Mouse (Mus musculus): ENCODE data around the gene Myh8. TPM values are rescaled to one million over a fixed set of nuclear protein-coding genes. Genes with fewer than 3 reads are reported as not detected.

The Myh8 gene
- polyA plus RNA-seq, 1 experiment = 1.0 TPM

GRCm38 (mm10) chr11:67293440-67293839 lies 16.5 kb downstream of the Myh8 start:
- TF ChIP-seq CTCF (IDR thresholded peaks at IDR 0.05; ENCODE audit: borderline replicate concordance, extremely low read depth, insufficient read depth, insufficient read length) (no peak), POLR2A (IDR thresholded peaks at IDR 0.05; ENCODE audit: borderline replicate concordance, extremely low read depth, insufficient read depth, insufficient read length, poor library complexity, severe bottlenecking) (no peak)
- DNase-seq (ENCODE audit: low read depth) = no peak

GRCm38 (mm10) chr11:67313733-67314452 lies 37.0 kb downstream of the Myh8 start:
- TF ChIP-seq CTCF (IDR thresholded peaks at IDR 0.05; ENCODE audit: borderline replicate concordance, extremely low read depth, insufficient read depth, insufficient read length) (no peak), POLR2A (IDR thresholded peaks at IDR 0.05; ENCODE audit: borderline replicate concordance, extremely low read depth, insufficient read depth, insufficient read length, poor library complexity, severe bottlenecking) (no peak)
- DNase-seq (ENCODE audit: low read depth) = peak; percentile 7

DNA sequence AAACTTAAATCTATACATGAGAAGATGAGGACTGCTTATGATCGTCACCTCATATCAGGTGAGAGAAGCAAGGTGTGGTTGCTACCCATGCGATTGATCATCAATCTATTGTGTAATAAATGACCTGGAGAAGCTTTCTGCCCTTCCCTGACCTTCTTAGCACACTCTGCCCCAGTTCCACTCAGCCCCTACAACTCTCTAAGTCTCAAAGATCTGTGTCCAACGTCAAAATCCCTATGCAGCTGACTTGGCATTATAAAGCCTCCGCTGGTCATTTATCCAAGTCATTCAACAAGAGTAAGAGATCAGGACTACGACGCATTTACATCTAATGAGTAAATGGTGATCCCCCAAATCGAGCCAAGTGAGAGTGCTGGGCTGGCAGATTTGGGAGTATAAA lies 44.4 kb downstream of the Myh8 start, which contains the start of gene Myh13:
Gene Myh13 (plus strand): TSS at position 301 of the 400 bp plus-strand sequence.
- TF ChIP-seq POLR2A (IDR thresholded peaks at IDR 0.05; ENCODE audit: borderline replicate concordance, extremely low read depth, insufficient read depth, insufficient read length, poor library complexity, severe bottlenecking) (no peak), CTCF (IDR thresholded peaks at IDR 0.05; ENCODE audit: borderline replicate concordance, extremely low read depth, insufficient read depth, insufficient read length) (no peak)
- DNase-seq (ENCODE audit: low read depth) = no peak

DNA sequence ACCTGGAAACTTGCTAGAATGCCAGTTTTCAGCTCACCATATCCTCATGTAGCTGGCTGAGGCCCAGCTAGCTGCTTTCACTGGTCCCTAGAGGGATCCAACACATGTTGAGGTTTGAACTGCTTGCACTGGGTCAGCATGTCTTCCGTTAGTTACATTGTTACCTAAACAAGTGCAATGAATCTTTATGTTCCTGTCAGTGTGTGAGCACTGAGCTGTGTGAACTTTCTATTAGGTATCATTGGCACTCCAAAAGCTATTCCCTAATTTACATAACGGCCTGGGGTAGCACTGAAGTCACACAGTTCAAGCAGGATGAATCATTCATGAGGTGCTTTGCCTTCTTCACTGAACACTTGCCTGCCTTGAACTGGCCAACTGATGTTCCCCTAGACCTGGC lies 49.6 kb downstream of the Myh8 start:
- DNase-seq (ENCODE audit: low read depth) = no peak
- TF ChIP-seq POLR2A (IDR thresholded peaks at IDR 0.05; ENCODE audit: borderline replicate concordance, extremely low read depth, insufficient read depth, insufficient read length, poor library complexity, severe bottlenecking) = no peak
- no peak for TF ChIP-seq CTCF (IDR thresholded peaks at IDR 0.05; ENCODE audit: borderline replicate concordance, extremely low read depth, insufficient read depth, insufficient read length)

DNA sequence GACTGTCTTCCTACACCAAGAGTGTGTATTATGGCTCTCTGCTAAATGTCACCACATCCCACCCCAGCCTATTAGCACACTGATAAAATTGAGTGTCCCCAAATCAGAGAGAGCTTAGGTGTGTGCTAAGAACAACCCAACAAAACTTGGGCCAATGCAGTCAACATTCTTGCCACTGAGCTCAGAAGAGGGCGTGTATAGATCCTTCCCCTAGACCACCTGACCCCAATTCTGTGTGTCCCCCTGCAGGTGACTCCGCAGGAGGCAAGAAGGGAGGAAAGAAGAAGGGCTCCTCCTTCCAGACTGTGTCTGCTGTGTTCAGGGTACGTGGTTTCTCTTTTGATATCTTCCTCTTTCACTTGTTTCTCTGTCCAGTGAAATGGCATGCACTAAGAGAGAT lies 67.6 kb downstream of the Myh8 start:
- TF ChIP-seq CTCF (IDR thresholded peaks at IDR 0.05; ENCODE audit: borderline replicate concordance, extremely low read depth, insufficient read depth, insufficient read length) (no peak), POLR2A (IDR thresholded peaks at IDR 0.05; ENCODE audit: borderline replicate concordance, extremely low read depth, insufficient read depth, insufficient read length, poor library complexity, severe bottlenecking) (no peak)
- no peak for DNase-seq (ENCODE audit: low read depth)

DNA sequence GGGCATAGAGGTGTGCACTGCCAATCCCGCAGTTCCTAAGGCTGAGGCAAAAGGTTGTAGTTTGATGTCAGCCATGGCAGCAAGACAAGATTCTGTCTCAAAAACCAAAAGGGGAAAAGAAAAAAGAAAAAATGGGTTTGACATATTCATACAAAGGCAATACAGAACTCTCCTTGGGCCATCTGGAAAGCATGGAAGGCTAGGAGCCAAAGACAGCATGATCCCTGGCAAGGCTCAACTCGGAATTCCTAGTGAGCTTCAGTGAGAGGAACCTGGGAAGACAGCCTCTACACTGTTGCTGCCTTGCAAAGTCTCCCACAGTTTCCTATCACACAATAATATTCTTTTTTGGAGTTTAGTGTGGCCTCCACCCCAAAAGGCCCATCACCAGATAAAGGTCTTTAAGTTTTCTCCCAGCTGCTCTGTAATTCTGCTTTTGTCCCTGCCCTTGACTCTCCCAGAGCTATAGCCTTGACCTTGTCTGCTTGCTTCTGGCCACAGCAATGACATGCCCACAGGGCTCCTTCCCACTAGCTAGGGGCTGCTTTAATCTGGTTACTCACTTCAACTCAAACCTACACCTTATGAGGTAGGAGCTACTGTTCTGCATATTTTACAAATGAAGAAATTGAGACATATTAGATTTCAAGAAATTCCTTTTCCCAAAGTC lies 68.4 kb downstream of the Myh8 start:
- TF ChIP-seq CTCF (IDR thresholded peaks at IDR 0.05; ENCODE audit: borderline replicate concordance, extremely low read depth, insufficient read depth, insufficient read length) = no peak
- TF ChIP-seq POLR2A (IDR thresholded peaks at IDR 0.05; ENCODE audit: borderline replicate concordance, extremely low read depth, insufficient read depth, insufficient read length, poor library complexity, severe bottlenecking) = no peak
- DNase-seq (ENCODE audit: low read depth) = no peak

DNA sequence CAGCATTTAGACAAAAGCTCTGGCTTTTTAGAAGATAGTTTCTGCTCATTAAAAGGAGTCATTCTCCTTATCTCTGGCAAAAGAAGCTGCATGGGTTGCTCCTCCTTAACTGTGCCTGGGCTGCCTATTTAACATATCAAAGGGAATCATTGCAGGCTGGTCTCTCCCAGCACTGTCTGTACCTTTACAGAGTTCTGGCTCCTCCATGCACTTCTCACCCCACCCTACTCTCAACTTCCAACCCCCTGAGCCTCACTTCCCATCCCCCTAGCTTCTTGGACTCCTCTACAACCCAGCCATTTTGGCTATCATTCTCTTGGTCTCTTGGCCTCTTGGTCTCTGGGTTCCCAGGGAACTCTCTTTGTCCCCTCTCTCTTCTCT lies 68.9 kb downstream of the Myh8 start:
- TF ChIP-seq POLR2A (IDR thresholded peaks at IDR 0.05; ENCODE audit: borderline replicate concordance, extremely low read depth, insufficient read depth, insufficient read length, poor library complexity, severe bottlenecking) = no peak
- TF ChIP-seq CTCF (IDR thresholded peaks at IDR 0.05; ENCODE audit: borderline replicate concordance, extremely low read depth, insufficient read depth, insufficient read length) = no peak
- no peak for DNase-seq (ENCODE audit: low read depth)

DNA sequence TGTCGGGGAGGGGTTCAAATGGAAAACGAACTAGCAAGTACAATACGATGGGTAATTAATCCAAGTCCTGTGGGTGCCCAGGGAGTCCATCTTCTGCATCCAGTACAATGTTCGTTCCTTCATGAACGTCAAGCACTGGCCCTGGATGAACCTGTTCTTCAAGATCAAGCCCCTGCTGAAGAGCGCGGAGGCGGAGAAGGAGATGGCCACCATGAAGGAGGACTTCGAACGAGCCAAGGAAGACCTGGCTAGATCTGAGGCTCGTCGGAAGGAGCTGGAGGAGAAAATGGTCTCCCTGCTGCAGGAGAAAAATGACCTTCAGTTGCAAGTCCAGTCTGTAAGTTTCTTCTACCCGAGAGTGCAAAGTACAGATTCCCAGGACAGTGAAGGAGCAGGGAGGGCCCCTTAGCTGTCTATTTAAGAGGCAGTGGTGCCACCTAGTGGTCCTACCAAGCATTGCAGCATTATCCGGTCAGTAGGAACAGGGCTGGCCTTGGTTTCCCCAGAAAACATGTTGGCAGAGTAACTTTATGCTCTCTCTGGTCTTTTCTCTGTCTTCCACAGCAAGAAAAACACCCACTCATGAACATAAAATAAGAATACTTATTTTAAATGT lies 73.3 kb downstream of the Myh8 start:
- peak; percentile 86 for DNase-seq (ENCODE audit: low read depth)
- TF ChIP-seq CTCF (IDR thresholded peaks at IDR 0.05; ENCODE audit: borderline replicate concordance, extremely low read depth, insufficient read depth, insufficient read length) = peak; percentile 88
- no peak for TF ChIP-seq POLR2A (IDR thresholded peaks at IDR 0.05; ENCODE audit: borderline replicate concordance, extremely low read depth, insufficient read depth, insufficient read length, poor library complexity, severe bottlenecking)

DNA sequence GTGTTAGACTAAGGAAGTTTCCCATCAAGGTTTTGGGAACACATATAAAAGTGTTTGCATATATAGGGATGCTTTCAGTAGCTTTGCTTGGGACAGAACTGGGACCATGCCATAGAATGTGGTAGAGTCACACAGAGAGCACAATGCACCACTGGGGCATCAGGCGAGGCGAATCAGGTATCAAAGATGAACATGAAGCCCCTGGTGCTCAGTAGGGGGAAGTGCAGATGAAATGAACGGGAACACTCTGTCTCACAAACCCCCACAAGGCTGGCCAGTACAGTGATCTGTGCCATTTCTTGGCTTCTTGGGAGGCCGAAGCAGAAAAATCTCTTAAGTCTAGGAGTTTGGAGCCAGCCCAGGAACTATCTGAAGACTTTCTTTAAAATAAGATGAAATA lies 76.1 kb downstream of the Myh8 start:
- TF ChIP-seq CTCF (IDR thresholded peaks at IDR 0.05; ENCODE audit: borderline replicate concordance, extremely low read depth, insufficient read depth, insufficient read length) (peak; percentile 36; the same call in 1 of the 2 replicates), POLR2A (IDR thresholded peaks at IDR 0.05; ENCODE audit: borderline replicate concordance, extremely low read depth, insufficient read depth, insufficient read length, poor library complexity, severe bottlenecking) (no peak)
- no peak for DNase-seq (ENCODE audit: low read depth)

DNA sequence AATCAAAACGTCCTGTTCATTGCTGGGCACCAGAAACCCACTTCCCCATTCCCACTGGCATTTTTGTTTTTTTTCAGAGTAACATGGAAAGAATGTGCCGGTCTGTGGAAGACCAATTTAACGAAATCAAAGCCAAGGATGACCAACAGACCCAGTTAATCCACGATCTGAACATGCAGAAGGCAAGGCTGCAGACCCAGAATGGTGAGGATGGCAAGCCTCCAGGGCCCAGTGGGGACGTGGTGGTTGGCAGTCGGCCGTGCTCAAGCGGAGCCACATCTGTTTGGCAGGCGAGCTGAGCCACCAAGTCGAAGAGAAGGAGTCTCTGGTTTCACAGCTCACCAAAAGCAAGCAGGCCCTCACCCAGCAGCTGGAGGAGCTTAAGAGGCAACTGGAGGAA lies 81.1 kb downstream of the Myh8 start:
- no peak for TF ChIP-seq CTCF (IDR thresholded peaks at IDR 0.05; ENCODE audit: borderline replicate concordance, extremely low read depth, insufficient read depth, insufficient read length)
- TF ChIP-seq POLR2A (IDR thresholded peaks at IDR 0.05; ENCODE audit: borderline replicate concordance, extremely low read depth, insufficient read depth, insufficient read length, poor library complexity, severe bottlenecking) = no peak
- no peak for DNase-seq (ENCODE audit: low read depth)

Other genes starting within 250 kb of the Myh8 start
- gene Adprm, start 224.5 kb upstream of the Myh8 start, polyA plus RNA-seq (2012; rRNA removed) = 28.8 and 33.5 TPM in 2 replicates
- 5.6 and 7.5 TPM in 2 replicates for gene Sco1, start 224.5 kb upstream of the Myh8 start, polyA plus RNA-seq (2012; rRNA removed)
- 1.2 and 1.4 TPM in 2 replicates for gene Myh3, start 198.8 kb upstream of the Myh8 start, polyA plus RNA-seq (2012; rRNA removed)
- gene Myh2, start 106.1 kb upstream of the Myh8 start, polyA plus RNA-seq (2012; rRNA removed) = 0.08 TPM in 1 of 2 replicates, not detected in the other
- 0.01 and 0.04 TPM in 2 replicates for gene Myh1, start 77.1 kb upstream of the Myh8 start, polyA plus RNA-seq (2012; rRNA removed)
- 0.01 TPM in 1 of 2 replicates, not detected in the other for gene Myh4, start 39.1 kb upstream of the Myh8 start, polyA plus RNA-seq (2012; rRNA removed)
- 0.04 TPM in 1 of 2 replicates, not detected in the other for gene Myh13, start 44.5 kb downstream of the Myh8 start, polyA plus RNA-seq (2012; rRNA removed)
- 18.5 and 22.1 TPM in 2 replicates for gene Gas7, start 178.3 kb downstream of the Myh8 start, polyA plus RNA-seq (2012; rRNA removed)